Mouse (Mus musculus) midbrain, embryonic 12.5 days (tissue): Measurements from ENCODE around the gene Chrna9. TPM values are rescaled to one million over a fixed set of nuclear protein-coding genes. Genes with fewer than 3 reads are reported as not detected.

Experiments used
- ATAC-seq: fragments of 200-750 bp; cut with Nextera tagmentation; 2 replicates; pipeline ENCODE4 v1.8.0; 2017; ENCODE audit warnings: low read depth, moderate TSS enrichment, moderate library complexity; ENCODE audit not compliant: low FRiP score
- H3K27ac ChIP-seq: fragments of 300-500 bp; sonication (generic); replicated peaks from 2 replicates; pipeline ENCODE4 v1.5.1; 2016; ENCODE audit warnings: mild to moderate bottlenecking
- H3K27me3 ChIP-seq: fragments of 300-500 bp; sonication (generic); 2 replicates; pipeline ENCODE4 v1.6.1; 2016; ENCODE audit warnings: mild to moderate bottlenecking
- H3K36me3 ChIP-seq: fragments of 300-500 bp; sonication (generic); 2 replicates; pipeline ENCODE4 v1.6.1; 2016
- H3K4me1 ChIP-seq: fragments of 300-500 bp; sonication (generic); 2 replicates; pipeline ENCODE4 v1.6.1; 2016
- H3K4me2 ChIP-seq: fragments of 300-500 bp; sonication (generic); replicated peaks from 2 replicates; pipeline ENCODE4 v1.6.1; 2016; ENCODE audit warnings: mild to moderate bottlenecking, moderate library complexity
- H3K4me3 ChIP-seq: fragments of 300-500 bp; sonication (generic); 2 replicates; pipeline ENCODE4 v1.5.1; 2016; ENCODE audit warnings: mild to moderate bottlenecking
- H3K9ac ChIP-seq: fragments of 300-500 bp; sonication (generic); replicated peaks from 2 replicates; pipeline ENCODE4 v1.6.1; 2016; ENCODE audit warnings: mild to moderate bottlenecking, moderate library complexity
- H3K9me3 ChIP-seq: fragments of 300-500 bp; sonication (generic); 2 replicates; pipeline ENCODE4 v1.6.1; 2016; ENCODE audit warnings: mild to moderate bottlenecking
- WGBS: fragments of 180-500 bp; shearing (Covaris S2); methylation state at CpG from one replicate; pipeline ENCODE4 v1.1.7; 2016; 5-methylcytosine and 5-hydroxymethylcytosine counted together
- polyA plus RNA-seq: library from polyadenylated mRNA; unstranded; fragments of >200 nt; fragmentation: Nextera tagmentation; extraction: Ambion mirVana; gene quantifications from 2 replicates; pipeline ENCODE4 v1.2.1, GENCODE M21; 2016

Gene Chrna9
- polyA plus RNA-seq, 1 experiment from 2014 or later = not detected

DNA sequence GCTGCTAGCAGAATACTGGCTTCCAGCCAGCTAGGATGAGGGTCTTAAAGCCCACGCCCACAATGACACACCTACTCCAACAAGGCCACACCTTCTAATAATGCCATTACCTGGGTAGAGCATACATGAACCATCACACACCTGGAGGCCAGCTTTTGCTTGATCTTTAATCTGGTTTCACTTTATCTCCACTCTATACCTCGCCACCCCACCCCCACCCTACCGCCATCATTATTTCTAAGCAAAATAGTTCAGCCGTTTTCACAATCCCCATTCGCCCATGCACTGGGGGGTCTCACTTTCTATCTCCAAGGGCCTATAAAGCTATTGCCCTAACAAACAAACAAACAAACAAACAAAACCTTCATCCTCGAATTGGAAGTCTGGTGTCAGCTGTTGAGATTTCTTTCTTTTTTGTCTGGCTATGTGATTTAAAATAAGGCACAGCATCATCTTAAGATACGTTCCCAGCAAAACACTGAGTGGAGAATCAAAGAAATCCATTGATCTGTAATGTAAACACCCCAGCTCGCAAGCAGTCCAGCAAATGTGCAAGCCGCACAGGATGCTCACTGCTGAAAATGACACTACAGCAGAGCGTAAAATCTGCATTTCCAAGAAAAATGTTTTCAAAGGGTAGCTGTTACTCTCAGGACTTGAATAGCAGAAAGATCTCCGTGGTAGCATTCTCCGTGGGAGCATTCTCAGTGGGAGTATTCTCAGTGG is 13.9 kb upstream of the Chrna9 start:
- H3K4me2 ChIP-seq = no peak overlapping the region
- no peak overlapping the region for H3K4me3 ChIP-seq
- no peaks in the 10 kb centered on the region for H3K36me3 ChIP-seq
- H3K9ac ChIP-seq = no peak overlapping the region
- H3K4me1 ChIP-seq = peaks cover 13% of the 10 kb centered on the region
- 0 out of 2 replicates have a peak overlapping the region, but pooled peaks have one; percentile 1 for H3K27ac ChIP-seq
- 83% methylated on average over 12 of the region's 12 CpGs for WGBS
- no peak for ATAC-seq
- no peaks in the 10 kb centered on the region for H3K9me3 ChIP-seq
- no peaks in the 10 kb centered on the region for H3K27me3 ChIP-seq

DNA sequence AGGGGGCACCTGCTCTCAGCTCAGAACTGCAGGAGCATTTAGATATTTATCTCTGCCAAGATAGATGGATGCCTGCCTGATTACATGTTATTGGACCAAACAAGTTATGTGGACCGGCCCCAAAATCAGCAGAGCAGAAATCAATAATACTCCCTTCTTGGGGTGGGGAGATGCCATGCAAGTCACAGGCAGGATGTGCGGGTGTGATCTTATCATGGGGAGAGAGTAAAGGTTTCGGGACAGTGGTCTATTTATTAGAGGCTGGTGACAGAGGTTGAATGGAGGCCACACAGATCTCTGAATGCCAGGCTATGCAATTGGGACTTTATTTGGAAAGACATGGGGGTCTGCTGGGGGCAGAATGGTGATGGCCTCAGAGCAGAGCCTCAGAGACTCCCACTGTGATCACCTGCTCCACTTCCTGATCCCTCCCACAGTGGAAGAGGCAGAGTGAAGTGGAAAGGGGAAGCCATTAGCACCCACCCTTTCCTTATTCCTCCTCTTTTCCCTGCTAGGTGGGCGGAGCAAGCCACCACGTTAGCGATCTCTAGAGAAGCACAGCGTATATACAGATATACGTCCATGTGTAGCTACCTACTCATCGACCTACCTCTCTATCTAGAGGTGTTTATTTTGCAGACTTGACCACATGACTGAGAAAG is 13.1 kb upstream of the Chrna9 start:
- Histone ChIP-seq H3K4me1 (peaks cover 13% of the 10 kb centered on the region), H3K9ac (no peak overlapping the region), H3K9me3 (no peaks in the 10 kb centered on the region), H3K27ac (no peak overlapping the region), H3K27me3 (no peaks in the 10 kb centered on the region), H3K4me2 (no peak overlapping the region), H3K4me3 (no peak overlapping the region), H3K36me3 (no peaks in the 10 kb centered on the region)
- ATAC-seq = no peak
- WGBS = 83% methylated on average over 9 of the region's 9 CpGs

DNA sequence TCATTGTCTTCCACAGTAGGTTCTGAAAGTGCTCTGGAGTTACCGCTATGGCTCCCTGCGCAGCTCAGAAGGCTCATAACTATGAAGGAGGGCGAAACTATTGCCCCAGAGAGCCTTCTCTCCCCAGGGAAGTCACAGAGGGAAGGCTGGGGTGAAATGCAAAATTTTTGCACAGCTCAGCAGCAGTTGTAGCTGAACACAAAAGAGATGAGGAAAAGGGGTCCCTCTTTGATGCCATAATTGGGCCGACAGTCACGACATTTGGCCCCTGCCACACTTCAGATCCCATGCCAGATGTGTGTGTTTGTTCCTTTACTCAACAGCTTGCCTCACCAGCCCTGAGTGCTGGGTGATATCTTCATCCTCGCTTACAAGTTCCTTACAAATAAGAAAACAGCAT is 8.1 kb upstream of the Chrna9 start:
- Histone ChIP-seq H3K9me3 (no peaks in the 10 kb centered on the region), H3K36me3 (no peaks in the 10 kb centered on the region), H3K27ac (no peak overlapping the region), H3K4me3 (no peak overlapping the region), H3K4me2 (no peak overlapping the region), H3K27me3 (no peaks in the 10 kb centered on the region), H3K9ac (no peak overlapping the region), H3K4me1 (no peaks in the 10 kb centered on the region)
- no peak for ATAC-seq
- WGBS = 84% methylated on average over 6 of the region's 6 CpGs

DNA sequence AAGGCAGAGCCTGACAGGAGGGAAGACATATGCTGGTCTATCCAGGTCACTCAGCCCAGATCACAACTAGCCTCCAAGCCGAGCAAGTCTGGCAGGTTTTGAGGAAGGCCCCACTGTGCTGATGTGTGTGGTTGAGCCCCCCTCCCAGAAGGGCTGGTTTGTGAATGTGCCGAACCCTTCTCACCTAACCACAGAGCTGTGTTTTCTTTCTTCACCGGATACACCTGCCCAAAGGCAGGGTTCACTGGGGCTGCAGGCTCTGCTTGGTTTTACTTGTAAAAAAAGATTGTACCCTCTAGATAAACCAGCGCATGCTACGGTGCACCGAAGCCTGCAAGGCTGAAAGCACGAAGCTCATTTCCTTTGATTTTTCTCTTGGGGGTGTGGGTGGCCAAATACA is 5.6 kb upstream of the Chrna9 start:
- ATAC-seq = no peak
- H3K4me1 ChIP-seq = no peaks in the 10 kb centered on the region
- no peak overlapping the region for H3K4me3 ChIP-seq
- H3K27ac ChIP-seq = no peak overlapping the region
- H3K9me3 ChIP-seq = no peaks in the 10 kb centered on the region
- no peak overlapping the region for H3K9ac ChIP-seq
- 91% methylated on average over 7 of the region's 7 CpGs for WGBS
- no peak overlapping the region for H3K4me2 ChIP-seq
- H3K27me3 ChIP-seq = no peaks in the 10 kb centered on the region
- no peaks in the 10 kb centered on the region for H3K36me3 ChIP-seq

DNA sequence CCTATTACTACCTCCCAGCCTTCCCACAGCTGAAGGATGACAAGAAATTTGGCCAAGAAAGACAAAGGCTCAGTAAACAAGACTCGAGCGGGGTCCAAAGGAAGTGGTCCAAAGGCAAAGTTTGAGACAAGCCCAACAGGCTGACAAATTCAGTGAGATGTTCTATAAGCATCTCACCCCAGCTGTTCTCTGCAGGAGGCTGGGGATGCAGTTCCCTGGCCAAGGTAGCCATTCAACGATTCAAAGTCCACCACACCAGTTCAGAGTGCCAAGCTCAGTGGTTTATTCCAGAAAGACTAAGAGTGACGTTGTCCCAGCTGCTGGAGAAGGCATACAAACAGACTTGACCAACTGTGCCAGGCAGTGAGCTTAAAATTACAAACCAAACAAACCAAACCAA is 4.5 kb upstream of the Chrna9 start:
- Histone ChIP-seq H3K27ac (no peak overlapping the region), H3K9ac (no peak overlapping the region), H3K9me3 (no peaks in the 10 kb centered on the region), H3K36me3 (no peaks in the 10 kb centered on the region), H3K4me3 (no peak overlapping the region), H3K4me1 (no peaks in the 10 kb centered on the region), H3K4me2 (no peak overlapping the region), H3K27me3 (no peaks in the 10 kb centered on the region)
- no peak for ATAC-seq
- 83% methylated on average over 4 of the region's 4 CpGs for WGBS

DNA sequence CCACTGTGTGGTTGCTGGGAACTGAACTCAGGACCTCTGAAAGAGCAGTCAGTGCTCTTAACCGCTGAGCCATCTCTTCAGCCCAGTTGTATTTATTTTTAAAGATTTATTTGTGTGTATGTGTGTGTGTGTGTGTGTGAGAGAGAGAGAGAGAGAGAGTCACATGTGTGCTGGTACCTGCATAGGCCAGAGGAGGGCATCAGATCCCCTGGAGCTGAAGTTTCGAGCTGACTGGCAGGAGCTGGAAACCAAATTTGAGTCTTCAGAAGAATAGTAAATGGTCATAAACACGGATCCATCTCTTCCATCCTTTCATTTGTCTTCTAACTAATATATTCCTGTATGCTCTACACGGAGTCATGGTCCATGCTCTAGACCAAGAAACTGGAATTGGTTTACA is 1.5 kb upstream of the Chrna9 start:
- H3K27me3 ChIP-seq = no peaks in the 10 kb centered on the region
- no peak overlapping the region for H3K9ac ChIP-seq
- WGBS = 87% methylated on average over 4 of the region's 4 CpGs
- ATAC-seq = no peak
- no peaks in the 10 kb centered on the region for H3K4me1 ChIP-seq
- H3K27ac ChIP-seq = no peak overlapping the region
- H3K9me3 ChIP-seq = no peaks in the 10 kb centered on the region
- no peak overlapping the region for H3K4me2 ChIP-seq
- H3K36me3 ChIP-seq = no peaks in the 10 kb centered on the region
- H3K4me3 ChIP-seq = no peak overlapping the region

DNA sequence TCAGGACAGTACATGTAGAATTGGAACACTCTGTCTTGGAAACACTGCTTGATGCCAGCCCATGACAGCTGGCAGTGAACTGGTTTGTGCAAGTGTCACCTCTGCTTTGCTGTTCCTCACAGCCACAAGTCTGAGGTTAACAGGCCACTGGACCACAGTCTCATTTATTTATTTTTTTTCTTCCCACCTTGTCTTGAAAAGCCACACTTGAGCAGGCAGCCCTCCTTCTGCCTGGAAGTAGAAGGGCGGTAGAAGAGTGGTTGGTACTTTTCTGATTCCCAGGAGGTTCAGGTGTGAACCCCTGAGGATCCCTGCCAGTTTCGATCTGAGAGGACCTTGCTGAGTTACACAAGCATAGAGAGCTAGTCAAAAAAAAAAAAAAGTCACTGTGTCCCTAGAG is 957 bp upstream of the Chrna9 start:
- Histone ChIP-seq H3K9ac (no peak overlapping the region), H3K4me1 (no peaks in the 10 kb centered on the region), H3K9me3 (no peaks in the 10 kb centered on the region), H3K4me3 (no peak overlapping the region), H3K4me2 (no peak overlapping the region), H3K27ac (no peak overlapping the region), H3K27me3 (no peaks in the 10 kb centered on the region), H3K36me3 (no peaks in the 10 kb centered on the region)
- 84% methylated on average over 2 of the region's 2 CpGs for WGBS
- ATAC-seq = no peak

DNA sequence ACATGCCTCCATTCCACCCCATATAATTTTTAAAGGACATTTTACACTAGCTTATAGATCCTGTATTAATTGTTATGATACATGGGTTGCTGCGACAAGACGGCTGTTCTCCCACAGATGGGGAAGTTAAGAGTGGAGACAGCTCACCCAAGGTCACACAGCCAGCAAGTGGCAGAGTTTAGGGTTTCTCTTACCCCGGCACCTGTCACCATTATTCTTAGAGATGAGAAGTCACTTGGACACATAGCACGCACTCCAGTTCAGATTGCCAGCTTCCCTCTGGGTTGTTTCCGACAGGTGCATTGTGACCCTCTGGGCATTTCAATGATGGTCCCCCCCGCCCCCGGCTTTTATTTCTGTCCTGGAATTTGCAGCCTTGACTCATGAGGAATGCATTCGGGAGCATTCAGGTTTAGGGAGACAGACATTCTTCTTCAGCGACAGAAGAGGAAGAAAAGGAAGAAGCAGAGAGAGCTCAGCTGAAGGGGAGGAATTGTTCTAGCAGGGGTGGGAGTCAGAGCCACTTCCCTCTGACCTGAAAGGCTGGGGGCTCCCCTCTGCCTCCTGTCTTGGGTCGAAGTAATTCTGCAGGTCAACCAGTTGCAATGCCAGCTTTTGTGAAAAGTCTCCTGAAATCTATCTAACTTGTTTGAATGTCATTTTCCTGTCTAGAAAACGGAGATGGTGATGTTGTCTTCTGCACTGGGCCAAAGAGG is 2.4 kb downstream of the Chrna9 start:
- no peak overlapping the region for H3K9ac ChIP-seq
- no peaks in the 10 kb centered on the region for H3K4me1 ChIP-seq
- no peak overlapping the region for H3K4me2 ChIP-seq
- H3K27ac ChIP-seq = no peak overlapping the region; the same call in 1 of the 2 replicates
- H3K4me3 ChIP-seq = no peak overlapping the region
- WGBS = 77% methylated on average over 11 of the region's 11 CpGs
- no peaks in the 10 kb centered on the region for H3K36me3 ChIP-seq
- no peaks in the 10 kb centered on the region for H3K9me3 ChIP-seq
- ATAC-seq = no peak
- no peaks in the 10 kb centered on the region for H3K27me3 ChIP-seq

DNA sequence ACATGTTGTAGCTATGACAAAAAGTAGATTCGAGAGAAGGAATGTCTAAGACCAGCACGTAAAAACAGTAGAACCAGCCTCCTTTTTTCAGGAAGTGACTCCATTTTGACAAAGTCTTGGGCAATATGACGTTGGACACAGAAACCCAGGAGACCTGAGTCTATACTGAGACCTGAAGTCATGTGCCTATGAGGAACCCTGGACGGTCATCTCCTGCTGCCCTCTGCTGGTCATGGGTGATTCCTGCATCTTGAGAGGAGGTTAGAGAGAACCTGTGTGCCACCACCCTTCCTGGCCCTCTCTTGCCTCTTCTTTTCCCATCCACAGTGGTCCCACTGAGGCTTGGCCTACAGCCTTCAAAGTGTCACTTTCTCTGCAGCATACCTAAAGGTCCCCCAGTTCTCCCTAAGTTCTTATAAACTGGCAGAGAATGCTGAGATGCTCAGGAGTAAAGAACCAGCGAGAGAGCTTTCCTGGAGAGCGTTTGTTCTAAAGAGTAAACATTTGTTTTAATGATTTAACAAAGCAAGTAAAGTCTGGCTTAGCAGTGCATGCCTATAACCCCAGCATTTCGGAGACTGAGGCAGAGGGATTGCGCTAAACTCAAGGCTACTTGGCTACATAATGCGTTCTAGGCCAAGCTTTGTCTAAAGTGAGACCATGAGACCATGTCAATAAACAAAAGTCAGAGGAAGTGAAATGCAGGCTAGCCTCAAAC is 3.4 kb downstream of the Chrna9 start:
- Histone ChIP-seq H3K4me2 (no peak overlapping the region), H3K9ac (no peak overlapping the region), H3K9me3 (no peaks in the 10 kb centered on the region), H3K27me3 (no peaks in the 10 kb centered on the region), H3K36me3 (no peaks in the 10 kb centered on the region), H3K4me1 (no peaks in the 10 kb centered on the region), H3K4me3 (no peak overlapping the region), H3K27ac (no peak overlapping the region)
- WGBS = 58% methylated on average over 9 of the region's 9 CpGs
- ATAC-seq = peak; percentile 58; the same call in 1 of the 2 replicates

DNA sequence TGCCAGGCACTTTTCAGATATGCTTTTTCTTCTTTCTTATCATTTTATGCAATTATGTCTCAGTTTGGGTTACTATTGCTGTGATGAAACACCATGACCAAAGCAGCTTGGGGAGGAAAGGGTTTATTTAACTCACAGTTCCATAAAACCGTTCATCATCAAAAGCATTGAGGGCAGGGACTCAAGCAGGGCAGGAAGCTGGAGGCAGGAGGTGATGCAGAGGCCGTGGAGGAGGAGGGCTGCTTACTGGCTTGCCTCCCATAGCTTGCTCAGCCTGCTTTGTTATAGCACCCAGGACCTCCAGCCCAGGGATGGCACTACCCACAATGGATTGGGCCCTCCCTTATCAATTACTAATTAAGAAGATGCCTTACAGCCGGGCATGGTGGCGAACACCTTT is 6.4 kb downstream of the Chrna9 start:
- Histone ChIP-seq H3K27ac (no peak overlapping the region), H3K4me1 (no peaks in the 10 kb centered on the region), H3K9me3 (no peaks in the 10 kb centered on the region), H3K4me3 (no peak overlapping the region), H3K36me3 (no peaks in the 10 kb centered on the region), H3K27me3 (no peaks in the 10 kb centered on the region), H3K9ac (no peak overlapping the region), H3K4me2 (no peak overlapping the region)
- no peak for ATAC-seq
- 71% methylated on average over 4 of the region's 4 CpGs for WGBS

DNA sequence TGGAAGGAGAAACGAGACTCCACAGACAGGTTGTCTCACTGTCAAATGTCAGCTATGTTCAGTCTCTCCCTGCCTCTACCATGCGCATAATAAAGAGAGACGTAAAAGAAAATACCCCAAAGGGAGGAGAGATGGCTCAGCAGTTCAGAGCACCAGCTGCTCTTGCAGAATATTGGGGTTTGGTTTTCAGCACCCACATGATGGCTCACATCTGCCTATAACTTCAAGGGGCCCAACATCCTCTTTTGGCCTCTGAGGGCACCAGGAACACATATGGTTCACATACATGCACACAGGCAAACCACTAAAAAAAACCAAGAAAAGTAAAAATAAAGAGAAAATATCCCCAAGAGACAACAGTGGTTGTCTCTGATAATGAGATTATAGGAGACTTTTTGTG is 15.1 kb downstream of the Chrna9 start:
- Histone ChIP-seq H3K9me3 (no peaks in the 10 kb centered on the region), H3K36me3 (no peaks in the 10 kb centered on the region), H3K4me3 (no peak overlapping the region), H3K4me2 (0 out of 2 replicates have a peak overlapping the region, but pooled peaks have one; percentile 16), H3K27me3 (no peaks in the 10 kb centered on the region), H3K4me1 (peaks cover 13% of the 10 kb centered on the region), H3K9ac (0 out of 2 replicates have a peak overlapping the region, but pooled peaks have one; percentile 5), H3K27ac (peak overlapping the region; percentile 95)
- no peak for ATAC-seq
- WGBS = 19% methylated on average over 3 of the region's 3 CpGs
